Mouse (Mus musculus) myocyte (in vitro differentiated cells): Measurements from ENCODE around the gene Arpc1b.
"Not testable (repeated sequence)": the region's sequence is repeated elsewhere in the genome, so short reads cannot be mapped to it uniquely, and the experiment has no call there.

Experiments
- CEBPB ChIP-seq: IDR thresholded peaks from 2 replicates; pipeline ENCODE4 v1.6.1; 2011; ENCODE audit warnings: mild to moderate bottlenecking, moderate library complexity; ENCODE audit not compliant: poor library complexity, insufficient read depth, severe bottlenecking
- E2F4 ChIP-seq: IDR thresholded peaks from one replicate; pipeline ENCODE4 v1.6.1; 2011; ENCODE audit warnings: mild to moderate bottlenecking, control low read depth, moderate library complexity; ENCODE audit not compliant: insufficient read depth
- MAX ChIP-seq: IDR thresholded peaks from one replicate; pipeline ENCODE4 v1.6.1; 2011; ENCODE audit warnings: low read depth, mild to moderate bottlenecking, control low read depth
- MYOG ChIP-seq, 3 experiments: IDR thresholded peaks; one replicate each; pipeline ENCODE4 v1.6.1; 2011; ENCODE audit warnings: control low read depth in 2 of 3, low read depth in 2 of 3, mild to moderate bottlenecking in 2 of 3; ENCODE audit not compliant: insufficient read length in 2 of 3, control insufficient read depth in 1 of 3, insufficient read depth in 1 of 3
- POLR2A ChIP-seq: IDR thresholded peaks from one replicate; pipeline ENCODE4 v1.6.1; 2011; ENCODE audit warnings: low read depth, mild to moderate bottlenecking, control low read depth, moderate library complexity; ENCODE audit not compliant: insufficient read length
- POLR2AphosphoS2 ChIP-seq: IDR thresholded peaks from one replicate; pipeline ENCODE4 v1.6.1; 2011; ENCODE audit warnings: low read depth, control low read depth; ENCODE audit not compliant: insufficient read length
- REST ChIP-seq: IDR thresholded peaks from one replicate; pipeline ENCODE4 v1.6.1; 2011; ENCODE audit warnings: mild to moderate bottlenecking, control low read depth, moderate library complexity; ENCODE audit not compliant: insufficient read depth, insufficient read length
- SRF ChIP-seq: IDR thresholded peaks from one replicate; pipeline ENCODE4 v1.6.1; 2011; ENCODE audit warnings: low read depth; ENCODE audit not compliant: control insufficient read depth, insufficient read length
- TCF3 ChIP-seq: IDR thresholded peaks from one replicate; pipeline ENCODE4 v1.6.1; 2011; ENCODE audit warnings: low read depth, control low read depth; ENCODE audit not compliant: insufficient read length
- USF1 ChIP-seq: IDR thresholded peaks from one replicate; pipeline ENCODE4 v1.6.1; 2011; ENCODE audit warnings: low read depth, mild to moderate bottlenecking, control low read depth, moderate library complexity

DNA sequence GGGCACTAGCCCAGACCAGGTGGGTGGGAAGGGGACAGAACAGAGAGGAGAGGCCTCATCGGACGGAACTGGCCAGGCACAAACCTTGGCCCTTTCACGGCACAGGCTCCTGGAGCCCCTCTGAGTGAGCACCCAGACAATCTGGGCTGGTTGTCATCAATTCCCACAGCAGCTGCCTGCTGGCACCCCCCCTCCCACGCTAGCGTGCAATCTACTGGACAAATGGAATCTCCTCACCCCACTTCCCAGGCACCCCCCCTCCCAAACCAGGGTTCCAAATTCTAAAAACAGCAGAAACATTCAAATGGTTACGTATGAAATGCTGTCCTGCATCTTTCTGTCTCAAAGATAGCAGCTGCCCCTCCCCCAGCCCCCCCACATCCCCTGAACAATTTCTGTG lies 15.8 kb downstream of the Arpc1b start:
- TF ChIP-seq POLR2AphosphoS2; SRF; POLR2A; TCF3; MAX; MYOG (IDR thresholded peaks at IDR 0.05; ENCODE audit: control insufficient read depth in 1 of 3, insufficient read depth in 1 of 3, insufficient read length in 2 of 3, low read depth in 2 of 3); USF1; CEBPB; E2F4; REST: not testable (repeated sequence)
